Mouse (Mus musculus) right cerebral cortex, adult 2 months (tissue): ENCODE data around the gene Rab11fip5.

Experiments
- DNase-seq, 2 experiments: peaks; one replicate each; pipeline ENCODE4 v3.0.0; 2021 to 2022; ENCODE audit warnings: low spot score in 2 of 2

Gene Rab11fip5

GRCm38 (mm10) chr6:85373951-85374733 is at the start of gene Rab11fip5:
Gene Rab11fip5 (minus strand): TSS chr6:85374634.
- DNase-seq: peak; percentile 27 to 48

- DNase-seq: no peak
These were observed 49.5 kb upstream of the Rab11fip5 start, which contains the start of gene Noto for GRCm38 (mm10) chr6:85423836-85424379. Gene Noto (plus strand): TSS chr6:85423886.

GRCm38 (mm10) chr6:85419150-85419549 is 44.7 kb upstream of the Rab11fip5 start:
- no peak for DNase-seq

GRCm38 (mm10) chr6:85415829-85416228 is 41.4 kb upstream of the Rab11fip5 start:
- no peak for DNase-seq

DNA sequence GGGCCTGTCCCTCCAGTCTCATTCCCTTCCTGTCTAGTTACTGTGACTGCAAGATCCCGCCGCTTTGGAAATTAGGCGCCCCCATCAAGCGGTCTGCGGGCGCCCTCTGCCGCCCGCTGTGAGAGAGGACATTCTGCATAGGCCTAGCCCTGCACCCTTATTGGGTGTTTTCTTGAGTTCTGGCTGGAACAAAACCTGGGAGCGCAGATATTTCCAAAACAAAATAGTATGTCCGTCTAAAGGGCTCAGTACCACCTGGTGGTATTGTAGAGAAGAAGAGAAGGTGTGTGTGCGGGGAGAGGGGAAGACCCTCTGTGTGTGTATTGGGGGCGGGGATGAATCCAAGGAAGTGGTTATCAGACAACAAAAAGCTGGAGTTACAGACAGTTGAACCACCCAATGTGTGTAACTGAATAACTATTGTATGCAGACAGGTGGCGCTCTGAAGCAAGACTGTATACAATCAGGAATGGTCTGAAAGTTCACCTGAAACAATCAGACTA is 36.4 kb upstream of the Rab11fip5 start:
- peak; percentile 39 to 41 for DNase-seq

DNA sequence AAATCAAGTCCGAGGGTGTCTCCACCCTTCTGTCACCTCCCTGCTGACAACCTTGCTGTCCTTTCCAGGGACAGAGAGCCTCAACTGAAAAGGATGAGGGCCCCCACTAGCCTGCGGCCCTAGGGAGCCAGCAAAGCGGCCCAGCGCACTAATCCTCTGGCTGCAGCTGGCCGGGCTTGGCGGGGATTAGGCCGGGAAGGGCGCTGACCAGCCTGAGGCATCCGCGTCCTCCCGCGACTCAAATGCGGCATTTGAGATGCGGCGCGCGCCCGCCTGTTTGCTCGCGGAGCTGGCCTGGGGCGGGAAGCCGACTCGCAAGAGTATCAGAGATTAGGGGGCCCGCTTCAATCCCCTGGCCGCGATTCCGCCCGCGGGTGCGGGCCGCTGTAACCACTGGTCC is 34.6 kb upstream of the Rab11fip5 start:
- no peak for DNase-seq

DNA sequence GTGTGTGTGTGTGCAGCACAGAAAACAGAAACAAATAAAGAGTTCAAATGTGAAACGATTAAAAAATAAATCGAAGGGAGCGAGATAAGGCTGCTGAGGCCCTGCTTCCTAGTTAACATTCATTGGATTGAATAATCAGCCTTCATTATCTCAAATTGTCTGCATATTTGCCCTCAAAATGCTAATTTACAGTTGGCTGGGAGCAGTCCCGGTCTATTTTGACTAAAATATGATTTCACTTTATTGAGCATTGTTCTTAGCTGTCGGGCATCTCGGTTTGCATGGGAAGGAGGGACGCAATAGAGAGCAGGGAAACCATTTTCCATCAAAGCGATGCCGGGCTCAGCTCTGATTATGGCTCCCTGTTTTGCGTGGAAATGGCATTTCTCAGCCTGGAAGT is 28.6 kb upstream of the Rab11fip5 start:
- no peak for DNase-seq

GRCm38 (mm10) chr6:85402613-85403012 is 28.2 kb upstream of the Rab11fip5 start:
- DNase-seq: no peak

DNA sequence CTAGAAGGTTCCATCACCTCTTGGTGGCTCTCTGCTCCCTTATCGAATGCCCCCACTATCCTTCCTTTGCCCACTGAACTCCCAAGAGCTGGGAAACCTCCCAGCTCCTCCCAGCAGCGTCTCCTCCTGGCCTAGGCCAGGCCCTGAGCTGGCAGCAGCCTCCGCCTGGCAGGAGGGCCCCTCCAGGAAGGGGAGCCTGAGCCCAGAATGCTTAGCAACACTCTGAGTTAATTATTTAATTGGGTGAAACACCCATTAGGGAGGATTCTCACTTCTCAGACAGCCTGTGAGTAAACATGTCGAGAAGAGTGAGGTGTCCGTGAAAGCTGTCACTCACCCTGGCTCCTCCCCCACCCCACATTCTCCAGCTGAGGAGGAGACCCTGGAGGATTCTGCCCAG is 25.3 kb upstream of the Rab11fip5 start:
- DNase-seq: no peak

DNA sequence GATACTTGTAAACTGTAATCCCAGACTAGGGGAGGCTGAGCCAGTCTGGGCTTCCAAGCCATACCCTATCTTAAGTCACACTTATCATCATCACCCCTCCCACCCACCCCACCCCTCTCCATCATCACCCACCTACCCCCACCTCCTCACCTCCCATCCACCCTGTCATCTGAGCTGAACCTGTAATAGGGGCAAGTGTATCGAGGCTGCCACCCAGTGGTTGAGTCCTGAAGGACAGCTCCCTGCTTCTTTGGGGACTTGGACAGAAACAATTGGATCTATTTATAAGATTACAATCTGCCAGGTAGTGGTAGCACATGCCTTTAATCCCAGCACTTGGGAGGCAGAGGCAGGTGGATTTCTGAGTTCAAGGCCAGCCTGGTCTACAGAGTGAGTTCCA is 22.7 kb upstream of the Rab11fip5 start:
- peak; percentile 55 to 66 for DNase-seq

DNA sequence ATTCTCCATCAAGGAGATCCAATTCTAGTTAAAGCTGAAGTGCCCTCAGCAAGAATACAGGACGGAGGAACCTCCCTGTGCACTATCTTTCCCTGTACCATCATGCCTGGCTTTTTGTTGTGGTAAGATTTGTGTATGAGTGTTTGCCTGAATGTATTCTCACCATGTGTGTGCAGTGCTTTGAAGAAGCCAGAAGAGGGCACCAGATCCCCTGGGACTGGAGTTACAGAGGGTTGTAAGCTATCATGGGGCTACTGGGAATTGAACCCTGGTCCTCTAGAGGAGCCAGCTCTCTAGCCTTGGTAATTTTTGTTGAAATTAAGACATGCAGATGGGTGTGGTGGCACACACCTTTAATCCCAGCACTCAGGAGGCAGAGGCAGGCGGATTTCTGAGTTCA is 20.9 kb upstream of the Rab11fip5 start:
- no peak for DNase-seq

DNA sequence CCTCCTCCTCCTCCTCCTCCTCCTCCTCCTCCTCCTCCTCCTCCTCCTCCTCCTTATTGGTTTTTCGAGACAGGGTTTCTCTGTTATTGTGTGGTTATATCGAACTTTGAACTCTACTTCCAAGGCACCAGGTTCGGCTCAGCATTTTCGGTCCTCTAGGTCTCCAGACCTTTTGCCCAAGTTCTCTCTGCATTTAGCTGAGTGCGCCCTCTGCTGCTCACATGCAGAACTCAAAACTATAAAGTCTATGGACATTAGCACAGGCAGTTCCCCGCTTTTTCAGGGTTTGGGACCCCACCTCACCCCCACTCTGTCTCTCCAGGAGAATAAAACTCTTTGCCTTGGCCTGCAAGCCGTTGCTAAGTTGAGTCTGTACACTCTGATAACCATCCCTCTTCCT is 17.4 kb upstream of the Rab11fip5 start:
- DNase-seq: peak; percentile 77 to 79

DNA sequence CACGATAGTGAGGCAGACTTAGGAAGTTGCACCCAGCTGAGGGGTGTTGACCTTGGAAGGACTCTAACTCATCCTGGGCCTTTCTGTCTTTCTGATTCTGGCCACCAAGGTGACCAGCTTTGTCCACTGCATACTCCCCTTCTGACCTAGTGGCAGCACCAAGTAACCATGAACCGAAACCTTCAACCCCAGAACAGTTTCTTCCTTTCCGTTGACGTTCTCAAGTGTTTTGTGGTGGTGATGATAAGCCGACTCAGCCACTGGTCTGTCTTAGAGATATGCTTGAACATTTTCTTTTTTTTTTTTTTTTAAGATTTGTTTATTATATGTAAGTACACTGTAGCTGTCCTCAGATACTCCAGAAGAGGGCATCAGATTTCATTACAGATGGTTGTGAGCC is 14.2 kb upstream of the Rab11fip5 start:
- DNase-seq: no peak

- DNase-seq: no peak
These were observed 8.4 kb upstream of the Rab11fip5 start for GRCm38 (mm10) chr6:85382791-85383190.

GRCm38 (mm10) chr6:85381648-85382020 is 7.2 kb upstream of the Rab11fip5 start:
- no peak for DNase-seq

DNA sequence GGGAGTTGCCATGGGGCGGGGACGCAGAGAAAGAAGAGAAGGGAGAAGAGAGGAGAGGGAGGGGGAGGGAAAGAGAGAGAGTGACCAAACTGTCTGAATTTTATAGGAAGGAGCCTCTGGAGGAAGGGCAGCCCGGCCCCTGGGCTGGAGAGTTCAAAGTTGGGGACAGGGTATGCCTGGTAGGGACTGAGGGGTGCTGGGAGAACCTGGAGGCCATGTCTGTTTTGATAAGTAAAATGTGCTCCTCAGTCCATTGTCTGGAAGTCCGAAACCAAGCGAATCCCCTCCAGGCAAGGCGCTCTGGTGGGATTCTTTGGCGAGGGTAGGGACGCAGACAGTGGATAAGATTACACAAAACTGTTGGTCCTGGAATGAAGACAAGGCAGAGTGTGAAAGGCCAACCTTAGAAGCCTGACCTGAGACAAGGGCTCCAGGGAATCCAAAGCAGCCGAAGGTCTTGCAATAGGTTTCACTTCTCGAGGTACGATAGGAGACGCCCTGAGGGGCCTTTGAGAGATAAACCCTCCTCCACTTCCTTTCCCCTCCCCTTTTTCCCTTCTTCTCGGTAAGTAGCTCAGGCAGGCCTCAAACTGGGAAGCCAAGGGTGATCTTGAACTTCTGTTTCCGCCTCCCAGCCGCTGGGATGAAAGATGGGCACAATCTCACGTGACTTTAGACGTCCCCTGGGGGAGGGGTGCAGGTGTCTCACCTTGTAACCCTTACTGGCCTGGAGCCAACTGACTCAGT is 6.6 kb upstream of the Rab11fip5 start:
- DNase-seq: no peak

DNA sequence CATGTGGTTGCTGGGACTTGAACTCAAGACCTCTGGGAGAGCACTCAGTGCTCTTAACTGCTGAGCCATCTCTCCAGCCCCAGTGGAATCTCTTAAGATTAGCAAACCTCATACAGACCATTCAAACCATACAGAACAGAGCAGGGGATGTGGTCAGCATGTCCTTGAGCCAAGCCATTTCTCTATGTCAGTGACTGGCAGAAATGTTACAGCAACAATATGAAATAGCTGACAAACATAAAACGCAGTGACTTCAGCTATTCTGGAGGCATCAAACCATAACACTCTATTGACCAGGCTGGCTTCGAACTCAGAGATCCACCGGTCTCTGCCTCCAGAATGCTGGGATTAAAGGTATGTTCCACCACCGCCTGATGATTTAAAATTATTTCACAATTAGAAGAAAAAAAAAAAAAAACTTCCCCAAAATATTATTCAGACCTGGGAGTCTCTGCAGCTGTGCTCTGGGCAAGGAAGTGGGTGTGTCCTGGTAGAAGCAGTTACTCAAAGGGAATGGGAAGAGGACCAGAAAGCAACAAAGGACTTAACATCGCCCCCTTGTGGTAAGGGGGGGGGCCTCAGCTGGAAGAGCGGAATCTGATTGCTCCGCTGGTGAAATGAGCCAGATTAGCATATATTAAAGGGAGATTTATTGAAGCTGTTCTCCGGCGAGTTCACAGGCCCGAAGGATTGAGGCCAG is 5.9 kb upstream of the Rab11fip5 start:
- DNase-seq: peak; percentile 82 to 83

DNA sequence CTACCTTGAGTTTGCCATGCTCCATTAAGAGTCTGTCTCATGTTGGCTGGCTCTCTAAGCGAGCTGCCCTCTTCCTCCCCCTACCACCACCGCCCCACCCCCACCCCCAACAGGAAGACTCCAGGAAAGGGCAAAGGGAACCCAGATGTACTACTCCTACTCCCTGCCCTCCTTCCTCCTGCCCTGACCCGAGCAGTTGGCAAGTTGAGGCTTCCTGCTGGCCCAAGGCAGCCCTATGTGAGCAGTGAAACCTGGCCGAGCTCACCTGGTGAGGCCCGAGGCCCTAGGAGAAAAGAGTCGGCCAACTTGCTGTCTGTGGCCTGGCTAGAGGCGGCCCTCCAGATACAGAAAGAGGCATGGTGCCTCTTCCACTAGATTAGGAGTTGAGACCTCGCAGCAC is 4.2 kb upstream of the Rab11fip5 start:
- no peak for DNase-seq

DNA sequence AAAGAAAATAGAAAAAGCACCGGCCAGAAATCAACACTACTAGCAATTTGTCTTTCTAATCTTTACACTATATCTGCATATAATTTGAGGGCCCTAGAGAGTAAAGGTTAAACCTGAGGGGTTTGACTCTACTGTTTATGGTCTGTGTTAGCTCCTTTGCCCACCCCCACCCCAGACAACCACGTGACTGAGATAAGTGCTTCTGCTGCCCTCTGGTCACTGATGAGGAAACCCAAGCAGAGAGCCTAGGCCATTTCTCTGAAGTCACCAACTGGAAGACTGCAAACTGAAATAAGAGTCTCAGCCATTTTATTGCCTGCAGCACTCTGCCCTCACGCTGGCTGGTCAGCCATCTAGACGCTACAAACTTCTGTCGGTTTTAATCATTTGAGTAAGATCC is 3.4 kb upstream of the Rab11fip5 start:
- no peak for DNase-seq

DNA sequence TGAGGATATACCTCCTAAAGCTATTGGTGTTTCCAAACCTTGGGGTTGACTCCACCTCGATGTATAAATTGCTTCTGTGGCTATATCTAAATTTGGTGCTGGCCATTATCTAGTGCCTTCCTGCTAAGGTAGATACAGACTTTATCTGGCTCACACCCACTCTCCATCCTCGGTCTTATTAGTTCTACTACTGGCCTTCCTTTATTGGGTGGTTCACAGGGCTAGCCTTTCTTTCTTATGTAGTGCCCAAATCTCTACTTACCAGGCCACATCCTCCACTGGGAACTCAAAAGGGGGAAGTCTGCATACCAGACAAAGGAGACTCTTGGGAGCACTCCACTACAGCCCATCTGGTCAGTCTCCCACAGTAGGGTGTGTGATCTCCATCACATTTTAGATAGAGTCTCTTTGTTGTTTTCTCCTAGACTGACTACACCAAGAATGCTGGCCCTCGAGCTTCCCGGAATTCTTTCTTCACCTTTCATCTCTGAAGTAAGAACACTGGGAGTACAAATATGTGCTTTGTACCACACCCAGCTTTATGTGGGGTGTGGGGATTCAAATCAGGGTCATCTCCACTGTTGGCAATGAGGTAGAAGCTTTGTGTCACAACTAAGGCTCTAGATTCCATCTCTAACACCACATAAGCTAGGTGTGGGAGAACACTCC is 2.8 kb upstream of the Rab11fip5 start:
- no peak for DNase-seq

- peak; percentile 94 to 96 for DNase-seq
These were observed 290 bp upstream of the Rab11fip5 start for GRCm38 (mm10) chr6:85374734-85375114.
